20 mouse cellular contexts compared by ENCODE assay signal in the genomic region with DNA sequence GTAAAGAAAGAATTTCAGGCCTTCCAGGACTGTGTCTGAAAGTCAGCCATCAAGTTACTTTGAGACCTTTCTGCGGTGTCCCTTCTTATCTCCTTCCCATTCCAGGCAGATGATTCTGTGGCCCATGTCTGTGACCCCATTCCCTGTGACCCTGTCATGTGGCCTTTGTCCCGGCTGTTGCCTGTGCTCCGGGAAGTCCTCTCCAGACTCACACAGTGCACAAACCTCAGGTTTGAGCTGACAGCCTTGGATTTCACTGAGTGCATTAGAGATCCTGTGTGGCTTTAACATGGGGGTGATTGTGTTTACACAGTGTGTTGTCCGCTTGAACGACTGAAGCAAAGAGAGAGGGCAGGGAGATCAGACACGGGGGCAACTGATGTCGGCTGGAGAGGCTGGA. TPM values are rescaled to one million over a fixed set of nuclear protein-coding genes. Genes with fewer than 3 reads are reported as not detected.
DNase-seq lines count a peak whose midpoint lies in the region; ATAC-seq and TF ChIP-seq lines count a peak whose summit lies in the region.
"Had no signal": no experiment of that assay in that cellular context is flagged by ENCODE, and none has a peak within 500 bp of the region (broad histone marks: within the 10 kb centered on the region; RNA-seq: fewer than 3 reads in every experiment).

No protein-coding gene starts in this region.

- H3K9me3 ChIP-seq in kidney, embryonic 16.5 days (ENCODE audit: low read length): peaks cover 4% of the 10 kb centered on the region; the same call in 1 of the 2 replicates
- H3K9me3 ChIP-seq in liver, embryonic 13.5 days (replicated peaks): no peaks in the 10 kb centered on the region
- no peaks in the 10 kb centered on the region for H3K9me3 ChIP-seq in hindbrain, postnatal 0 days (ENCODE audit: low read length)
- H3K9me3 ChIP-seq: embryonic facial prominence, embryonic 15.5 days; forebrain, embryonic 10.5 days; hindbrain, embryonic 13.5 days; intestine, embryonic 15.5 days had no signal

- TF ChIP-seq CTCF in hindbrain, postnatal 0 days (IDR thresholded peaks at IDR 0.05; ENCODE audit: low read depth): no peak

- H3K4me3 ChIP-seq in kidney, embryonic 16.5 days (ENCODE audit: low read length): no peak overlapping the region
- H3K4me3 ChIP-seq in liver, embryonic 13.5 days (replicated peaks): no peak overlapping the region
- H3K4me3 ChIP-seq in hindbrain, postnatal 0 days (ENCODE audit: low read length): no peak overlapping the region
- H3K4me3 ChIP-seq: embryonic facial prominence, embryonic 15.5 days; erythroblast, embryonic 14.5 days; forebrain, embryonic 10.5 days; gastrocnemius, adult 2 months; heart, adult 2 months; hindbrain, embryonic 13.5 days; intestine, embryonic 15.5 days had no signal

- H3K27me3 ChIP-seq in kidney, embryonic 16.5 days (ENCODE audit: insufficient read depth, low read length): no peaks in the 10 kb centered on the region
- H3K27me3 ChIP-seq in liver, embryonic 13.5 days: no peaks in the 10 kb centered on the region
- H3K27me3 ChIP-seq in hindbrain, postnatal 0 days (ENCODE audit: insufficient read depth, low read length): no peaks in the 10 kb centered on the region
- H3K27me3 ChIP-seq: embryonic facial prominence, embryonic 15.5 days; hindbrain, embryonic 13.5 days; intestine, embryonic 15.5 days had no signal

- H3K9ac ChIP-seq in kidney, embryonic 16.5 days (replicated peaks; ENCODE audit: low read length): no peak overlapping the region
- no peak overlapping the region for H3K9ac ChIP-seq in liver, embryonic 13.5 days
- no peak overlapping the region for H3K9ac ChIP-seq in hindbrain, postnatal 0 days (replicated peaks; ENCODE audit: low read length)
- H3K9ac ChIP-seq: embryonic facial prominence, embryonic 15.5 days; hindbrain, embryonic 13.5 days; intestine, embryonic 15.5 days had no signal

- DNase-seq in kidney, adult 18-20 months: no peak
- no peak for DNase-seq in liver, embryonic 13.5 days
- DNase-seq in retina, embryonic 14.5 days (ENCODE audit: low spot score): peak; percentile 4
- no peak for DNase-seq in cerebellum, postnatal 4 days (ENCODE audit: low spot score in 2 of 2)
- no peak for DNase-seq in hindbrain, postnatal 0 days (ENCODE audit: low spot score)
- DNase-seq: adrenal gland, adult 8-10 months; cerebellum, adult 11 months; cerebellum, adult 8-10 months; cerebellum, postnatal 25 days; gastrocnemius, adult 2 months; heart, adult 2 months; heart, postnatal 10 days; heart, postnatal 4 days had no signal

- peak; percentile 42; the same call in 1 of the 2 replicates for ATAC-seq in kidney, embryonic 16.5 days (ENCODE audit: low FRiP score, low TSS enrichment)
- peak; percentile 36; the same call in 1 of the 2 replicates for ATAC-seq in liver, embryonic 13.5 days (ENCODE audit: low read depth)
- ATAC-seq in hindbrain, postnatal 0 days: no peak
- ATAC-seq: forebrain, embryonic 14.5 days; intestine, embryonic 15.5 days had no signal

- H3K4me2 ChIP-seq in kidney, embryonic 16.5 days (replicated peaks; ENCODE audit: low read depth, low read length): no peak overlapping the region
- no peak overlapping the region for H3K4me2 ChIP-seq in liver, embryonic 13.5 days
- H3K4me2 ChIP-seq in hindbrain, postnatal 0 days (ENCODE audit: low read depth, low read length): no peak overlapping the region
- H3K4me2 ChIP-seq: embryonic facial prominence, embryonic 15.5 days; hindbrain, embryonic 13.5 days; intestine, embryonic 15.5 days had no signal

- 33% methylated on average over 7 of the region's 7 CpGs for WGBS in kidney, embryonic 16.5 days
- WGBS in liver, embryonic 13.5 days (ENCODE audit: insufficient replicate concordance): 60% methylated on average over 7 of the region's 7 CpGs
- WGBS in hindbrain, postnatal 0 days: 49% methylated on average over 7 of the region's 7 CpGs

- 0 out of 2 replicates have a peak, but pooled peaks cover 3% of the 10 kb centered on the region for H3K4me1 ChIP-seq in kidney, embryonic 16.5 days (ENCODE audit: insufficient read depth, low read length)
- no peaks in the 10 kb centered on the region; the same call in 1 of the 2 replicates for H3K4me1 ChIP-seq in liver, embryonic 13.5 days (replicated peaks)
- H3K4me1 ChIP-seq in hindbrain, postnatal 0 days (ENCODE audit: insufficient read depth, low read length): no peaks in the 10 kb centered on the region
- H3K4me1 ChIP-seq: embryonic facial prominence, embryonic 15.5 days; forebrain, embryonic 10.5 days; hindbrain, embryonic 13.5 days; intestine, embryonic 15.5 days had no signal

- H3K27ac ChIP-seq in kidney, embryonic 16.5 days (ENCODE audit: low read length): no peak overlapping the region
- no peak overlapping the region for H3K27ac ChIP-seq in liver, embryonic 13.5 days
- H3K27ac ChIP-seq in hindbrain, postnatal 0 days: no peak overlapping the region
- H3K27ac ChIP-seq: embryonic facial prominence, embryonic 15.5 days; forebrain, embryonic 10.5 days; gastrocnemius, adult 2 months; heart, adult 2 months; hindbrain, embryonic 13.5 days; intestine, embryonic 15.5 days had no signal

- H3K36me3 ChIP-seq in kidney, embryonic 16.5 days (ENCODE audit: insufficient read depth, low read length): peaks cover 2% of the 10 kb centered on the region
- H3K36me3 ChIP-seq in liver, embryonic 13.5 days: peaks cover 3% of the 10 kb centered on the region
- H3K36me3 ChIP-seq in hindbrain, postnatal 0 days (ENCODE audit: insufficient read depth, low read length): 0 out of 2 replicates have a peak, but pooled peaks cover 6% of the 10 kb centered on the region
- H3K36me3 ChIP-seq: embryonic facial prominence, embryonic 15.5 days; intestine, embryonic 15.5 days had no signal

RNA-seq across cellular contexts. Expression of a gene that starts 24.8 kb away (rescaled TPM):
- polyA plus RNA-seq in kidney, embryonic 16.5 days (2015; fragmentation: Nextera tagmentation; extraction: Ambion mirVana): 38.2 and 38.6 TPM in 2 replicates
- polyA plus RNA-seq in liver, embryonic 13.5 days (2015; fragmentation: Nextera tagmentation; extraction: Ambion mirVana): 30.5 and 31.8 TPM in 2 replicates
- total RNA-seq in hindbrain, postnatal 0 days (2014; rRNA removed): 8.5 and 11.0 TPM in 2 replicates
- 30.5 and 32.2 TPM in 2 replicates for polyA plus RNA-seq in hindbrain, postnatal 0 days (2015; fragmentation: Nextera tagmentation; extraction: Ambion mirVana)

RNA-seq across cellular contexts. Expression of a gene that starts 25.0 kb away (rescaled TPM):
- 36.7 and 38.8 TPM in 2 replicates for polyA plus RNA-seq in kidney, embryonic 16.5 days (2015; fragmentation: Nextera tagmentation; extraction: Ambion mirVana)
- 14.3 and 17.6 TPM in 2 replicates for polyA plus RNA-seq in liver, embryonic 13.5 days (2015; fragmentation: Nextera tagmentation; extraction: Ambion mirVana)
- 37.0 and 40.4 TPM in 2 replicates for total RNA-seq in hindbrain, postnatal 0 days (2014; rRNA removed)
- 25.3 and 26.3 TPM in 2 replicates for polyA plus RNA-seq in hindbrain, postnatal 0 days (2015; fragmentation: Nextera tagmentation; extraction: Ambion mirVana)
